Mouse (Mus musculus): Measurements from ENCODE around the gene Frmpd1.

Frmpd1 gene

GRCm38 (mm10) chr4:45241330-45241729 is 56.7 kb downstream of the Frmpd1 start:
- no peak for DNase-seq (ENCODE audit: low spot score)

DNA sequence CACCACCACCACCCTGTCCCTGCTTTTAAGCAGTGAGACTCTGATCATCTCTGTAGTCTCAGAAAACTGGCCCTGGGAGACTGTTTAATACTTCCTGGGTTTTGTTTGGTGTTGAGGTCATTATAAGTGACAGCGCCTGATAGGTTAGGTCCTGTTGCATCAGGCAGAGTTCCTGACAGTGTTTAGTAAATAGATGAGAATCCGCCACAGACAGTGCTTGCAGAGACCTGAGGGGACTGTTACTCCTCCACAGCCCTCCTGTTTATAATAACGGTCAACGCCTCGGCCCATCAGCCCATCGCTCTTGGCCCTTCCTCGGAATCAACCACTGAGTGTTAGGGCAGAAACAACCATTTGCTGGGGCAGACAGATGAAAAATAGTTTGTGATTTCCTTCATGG is 57.5 kb downstream of the Frmpd1 start:
- DNase-seq (ENCODE audit: low spot score), result no peak

GRCm38 (mm10) chr4:45243211-45243902 is 58.7 kb downstream of the Frmpd1 start:
- no peak for DNase-seq (ENCODE audit: low spot score)

- no peak for DNase-seq (ENCODE audit: low spot score)
Measured at GRCm38 (mm10) chr4:45251265-45251664, 66.6 kb downstream of the Frmpd1 start.

DNA sequence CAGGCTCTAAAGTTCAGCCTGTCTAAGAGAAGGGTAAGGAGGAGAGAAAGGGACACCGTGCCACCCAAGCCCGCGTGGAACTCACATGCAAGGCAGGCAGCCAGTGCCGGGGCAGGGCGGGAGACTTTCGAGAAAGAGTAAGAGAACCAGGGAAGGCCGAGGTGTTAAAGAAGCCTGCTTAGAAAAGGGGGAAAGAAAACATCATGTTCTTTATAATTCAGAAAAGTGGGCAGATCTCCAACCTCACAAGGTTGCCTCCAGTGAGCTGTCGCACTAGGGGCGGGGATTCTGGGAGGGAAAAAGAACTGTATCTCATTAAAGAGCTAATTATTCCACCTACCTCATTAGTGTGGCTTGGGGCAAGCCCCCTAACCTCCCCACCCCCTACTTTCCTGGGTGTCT is 68.2 kb downstream of the Frmpd1 start:
- DNase-seq (ENCODE audit: low spot score), result no peak

- DNase-seq (ENCODE audit: low spot score), result no peak
Measured at GRCm38 (mm10) chr4:45253839-45254601, 69.3 kb downstream of the Frmpd1 start.

DNA sequence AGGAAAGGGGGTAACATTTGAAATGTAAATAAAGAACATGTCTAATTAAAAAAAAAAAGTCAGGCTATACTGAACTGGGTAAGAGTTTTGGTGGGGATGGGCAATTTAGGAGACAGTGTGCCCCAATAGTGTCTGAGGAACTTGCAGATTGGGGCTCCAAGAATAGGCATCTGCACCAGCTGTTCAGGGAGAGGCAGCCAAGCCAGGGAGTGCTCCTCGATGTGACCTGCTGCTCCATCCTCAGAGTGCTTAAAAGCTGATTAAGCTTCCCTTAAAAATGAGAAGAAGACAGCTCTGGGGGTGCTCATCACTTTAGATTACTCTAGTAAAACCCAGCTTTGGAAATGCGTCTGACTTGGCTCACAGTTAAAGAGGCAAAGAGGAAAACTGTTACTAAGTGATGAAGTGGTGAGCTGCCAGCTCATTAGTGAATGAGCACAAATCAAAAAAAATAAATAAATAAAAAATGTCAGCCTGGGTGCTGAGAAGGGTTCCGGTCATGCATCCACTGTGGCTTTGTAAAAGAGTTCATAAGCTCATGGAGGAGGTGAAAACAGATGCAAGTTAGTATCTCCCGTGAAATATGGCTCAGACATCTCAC is 74.7 kb downstream of the Frmpd1 start:
- DNase-seq (ENCODE audit: low spot score), result no peak

- no peak for DNase-seq (ENCODE audit: low spot score)
Measured at GRCm38 (mm10) chr4:45261551-45261950, 76.9 kb downstream of the Frmpd1 start.

GRCm38 (mm10) chr4:45267883-45268282 is 83.2 kb downstream of the Frmpd1 start:
- DNase-seq (ENCODE audit: low spot score), result no peak

GRCm38 (mm10) chr4:45271041-45271452 is 86.4 kb downstream of the Frmpd1 start:
- peak; percentile 41 for DNase-seq (ENCODE audit: low spot score)

DNA sequence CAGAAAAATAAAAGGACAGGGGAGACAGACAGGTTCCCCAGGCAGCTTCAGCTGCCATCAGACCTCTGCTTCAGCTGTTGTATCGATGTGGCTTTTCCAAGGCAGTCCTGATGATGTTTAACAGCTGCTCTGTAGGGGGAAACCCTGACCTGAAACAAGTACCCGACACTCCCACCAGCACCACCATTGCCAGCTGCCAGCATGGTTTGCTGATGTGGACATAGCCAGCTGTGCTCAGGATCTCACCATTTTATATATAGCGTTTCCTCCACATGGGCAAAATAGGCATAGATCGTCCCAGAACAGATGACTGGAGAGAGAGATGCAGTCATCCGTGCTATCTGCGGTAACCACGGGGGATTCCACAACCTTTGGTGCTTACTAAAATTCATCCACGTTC is 91.1 kb downstream of the Frmpd1 start:
- no peak for DNase-seq (ENCODE audit: low spot score)

GRCm38 (mm10) chr4:45279292-45279691 is 94.6 kb downstream of the Frmpd1 start:
- DNase-seq (ENCODE audit: low spot score), result no peak

DNA sequence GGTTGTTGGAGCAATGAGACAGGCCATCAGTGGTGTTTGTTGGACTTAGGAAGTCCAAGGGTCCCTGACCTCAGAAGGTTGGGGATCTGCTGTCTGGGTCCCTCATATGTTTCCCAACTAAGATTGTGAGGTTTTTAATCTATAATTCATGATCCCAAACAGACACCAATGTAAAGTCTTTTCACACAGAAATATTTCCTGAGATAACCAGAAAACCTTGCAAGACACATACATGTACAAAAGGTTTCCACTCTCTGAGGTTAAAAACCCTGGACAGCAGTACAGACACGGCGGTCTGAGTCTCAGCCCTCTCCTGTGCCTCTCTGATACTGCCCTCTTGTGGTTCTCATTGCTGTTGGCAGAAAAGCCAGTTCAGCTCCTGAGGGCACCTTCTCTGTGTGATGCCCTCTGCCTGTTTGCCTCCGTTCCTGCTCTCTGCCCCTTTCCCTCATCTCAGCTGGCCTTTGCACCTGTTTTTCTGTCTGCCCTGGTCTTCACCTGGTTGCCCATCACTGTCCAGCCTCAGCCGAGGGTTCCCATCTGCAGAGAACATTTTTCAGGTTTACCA is 95.4 kb downstream of the Frmpd1 start:
- DNase-seq (ENCODE audit: low spot score), result peak; percentile 59

GRCm38 (mm10) chr4:45286318-45286717 is 101.6 kb downstream of the Frmpd1 start:
- DNase-seq (ENCODE audit: low spot score), result no peak

- no peak for DNase-seq (ENCODE audit: low spot score)
Measured at GRCm38 (mm10) chr4:45287906-45288305, 103.2 kb downstream of the Frmpd1 start.

GRCm38 (mm10) chr4:45296662-45297564 is 112.2 kb downstream of the Frmpd1 start, which contains the start of gene Trmt10b:
Gene Trmt10b (plus strand): TSS chr4:45297127.
- DNase-seq (ENCODE audit: low spot score), result peak; percentile 78

- DNase-seq (ENCODE audit: low spot score), result no peak
Measured at GRCm38 (mm10) chr4:45305536-45305935, 120.9 kb downstream of the Frmpd1 start.

DNA sequence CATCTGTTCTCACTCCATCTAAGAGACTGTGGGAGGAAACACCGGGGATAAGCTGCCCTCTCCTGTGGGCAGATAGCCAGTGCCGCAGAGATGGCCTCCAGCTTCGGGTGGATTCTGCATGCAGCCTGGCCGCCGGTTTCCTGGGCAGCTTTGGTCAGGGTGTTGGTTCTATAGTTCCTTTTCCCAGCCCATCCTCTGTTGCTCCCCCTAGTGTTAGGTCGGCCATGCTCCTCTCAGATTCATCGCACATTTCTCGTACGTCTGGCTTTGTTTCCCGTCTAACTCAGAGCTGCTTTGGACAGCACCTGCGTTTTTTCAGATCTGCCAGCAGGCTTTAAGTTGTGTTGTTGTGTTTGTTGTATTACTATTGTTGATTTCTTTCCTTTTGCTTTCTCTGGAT is 123.4 kb downstream of the Frmpd1 start:
- DNase-seq (ENCODE audit: low spot score), result no peak

- DNase-seq (ENCODE audit: low spot score), result no peak
Measured at GRCm38 (mm10) chr4:45308606-45309005, 123.9 kb downstream of the Frmpd1 start.

GRCm38 (mm10) chr4:45311056-45311455 is 126.4 kb downstream of the Frmpd1 start:
- DNase-seq (ENCODE audit: low spot score), result no peak

DNA sequence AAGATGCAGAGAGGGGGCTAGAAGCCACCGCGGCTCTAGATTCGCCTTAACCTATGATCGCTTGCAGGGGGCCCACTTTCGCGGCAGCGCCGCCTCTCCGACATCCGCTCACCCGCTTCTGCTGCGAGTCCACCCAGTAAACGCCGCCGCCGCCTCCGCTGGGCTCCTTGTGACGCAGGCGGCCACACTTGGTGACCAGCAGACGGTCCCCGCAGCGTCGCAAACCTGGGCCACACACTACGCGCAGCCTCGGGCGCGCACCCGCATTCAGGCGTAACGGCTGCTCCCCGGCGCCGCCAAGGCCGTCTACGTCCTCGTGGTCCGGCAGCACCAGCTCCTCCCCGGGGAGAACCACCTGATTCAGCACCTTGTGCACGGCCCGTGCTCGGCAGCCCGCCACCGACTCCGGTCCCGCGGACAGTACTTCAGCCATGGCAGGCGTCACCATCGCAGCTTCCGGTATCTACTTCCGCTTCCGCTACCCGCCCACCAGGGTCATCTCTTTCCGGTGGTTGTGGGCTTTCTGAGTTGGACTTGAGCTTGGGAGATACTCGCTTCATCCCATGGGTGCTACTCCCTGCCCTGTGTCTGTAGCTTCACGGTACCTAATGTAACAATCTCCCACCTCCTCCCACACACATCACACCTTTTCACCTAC is 135.6 kb downstream of the Frmpd1 start:
- DNase-seq (ENCODE audit: low spot score), result peak; percentile 69

Measured in layer of hippocampus, adult 9-10 months (tissue).